Mouse (Mus musculus): ENCODE data around the gene Dgki. TPM values are rescaled to one million over a fixed set of nuclear protein-coding genes. Genes with fewer than 3 reads are reported as not detected.

Dgki gene
- polyA plus RNA-seq, 1 experiment, result not detected

GRCm38 (mm10) chr6:36842101-36842922 is 457.7 kb downstream of the Dgki start:
- peaks cover 2% of the 10 kb centered on the region; the same call in 1 of the 2 replicates for H3K9me3 ChIP-seq (ENCODE audit: control insufficient read depth, low read length)
- no peaks in the 10 kb centered on the region for H3K4me1 ChIP-seq (ENCODE audit: control insufficient read depth)
- H3K36me3 ChIP-seq (ENCODE audit: control insufficient read depth), result no peaks in the 10 kb centered on the region
- H3K4me3 ChIP-seq (replicated peaks), result no peak overlapping the region
- no peaks in the 10 kb centered on the region for H3K27me3 ChIP-seq (ENCODE audit: control insufficient read depth)
- no peak for TF ChIP-seq GATA1 (IDR thresholded peaks at IDR 0.05; ENCODE audit: low read length)
- TF ChIP-seq TAL1 (IDR thresholded peaks at IDR 0.05; ENCODE audit: low read length), result no peak

- Histone ChIP-seq H3K4me3 (replicated peaks) (no peak overlapping the region), H3K4me1 (ENCODE audit: control insufficient read depth) (no peaks in the 10 kb centered on the region), H3K9me3 (ENCODE audit: control insufficient read depth, low read length) (peaks cover 2% of the 10 kb centered on the region; the same call in 1 of the 2 replicates), H3K27me3 (ENCODE audit: control insufficient read depth) (no peaks in the 10 kb centered on the region), H3K36me3 (ENCODE audit: control insufficient read depth) (no peaks in the 10 kb centered on the region)
- TF ChIP-seq GATA1 (IDR thresholded peaks at IDR 0.05; ENCODE audit: low read length) (no peak), TAL1 (IDR thresholded peaks at IDR 0.05; ENCODE audit: low read length) (no peak)
Observed at GRCm38 (mm10) chr6:36841701-36842100, 458.3 kb downstream of the Dgki start.

GRCm38 (mm10) chr6:36841174-36841573 is 458.8 kb downstream of the Dgki start:
- TF ChIP-seq GATA1 (IDR thresholded peaks at IDR 0.05; ENCODE audit: low read length) (no peak), TAL1 (IDR thresholded peaks at IDR 0.05; ENCODE audit: low read length) (no peak)
- Histone ChIP-seq H3K27me3 (ENCODE audit: control insufficient read depth) (no peaks in the 10 kb centered on the region), H3K4me3 (replicated peaks) (no peak overlapping the region), H3K36me3 (ENCODE audit: control insufficient read depth) (no peaks in the 10 kb centered on the region), H3K4me1 (ENCODE audit: control insufficient read depth) (no peaks in the 10 kb centered on the region), H3K9me3 (ENCODE audit: control insufficient read depth, low read length) (no peaks in the 10 kb centered on the region)

GRCm38 (mm10) chr6:36838747-36839146 is 461.2 kb downstream of the Dgki start:
- Histone ChIP-seq H3K27me3 (ENCODE audit: control insufficient read depth) (no peaks in the 10 kb centered on the region), H3K9me3 (ENCODE audit: control insufficient read depth, low read length) (no peaks in the 10 kb centered on the region), H3K4me3 (replicated peaks) (no peak overlapping the region), H3K4me1 (ENCODE audit: control insufficient read depth) (no peaks in the 10 kb centered on the region), H3K36me3 (ENCODE audit: control insufficient read depth) (no peaks in the 10 kb centered on the region)
- TF ChIP-seq GATA1 (IDR thresholded peaks at IDR 0.05; ENCODE audit: low read length) (no peak), TAL1 (IDR thresholded peaks at IDR 0.05; ENCODE audit: low read length) (no peak)

GRCm38 (mm10) chr6:36835351-36835750 is 464.6 kb downstream of the Dgki start:
- TF ChIP-seq GATA1 (IDR thresholded peaks at IDR 0.05; ENCODE audit: low read length) (no peak), TAL1 (IDR thresholded peaks at IDR 0.05; ENCODE audit: low read length) (no peak)
- Histone ChIP-seq H3K4me3 (replicated peaks) (no peak overlapping the region), H3K36me3 (ENCODE audit: control insufficient read depth) (no peaks in the 10 kb centered on the region), H3K9me3 (ENCODE audit: control insufficient read depth, low read length) (no peaks in the 10 kb centered on the region), H3K4me1 (ENCODE audit: control insufficient read depth) (no peaks in the 10 kb centered on the region), H3K27me3 (ENCODE audit: control insufficient read depth) (no peaks in the 10 kb centered on the region)

GRCm38 (mm10) chr6:36834695-36835265 is 465.2 kb downstream of the Dgki start:
- Histone ChIP-seq H3K9me3 (ENCODE audit: control insufficient read depth, low read length) (no peaks in the 10 kb centered on the region), H3K36me3 (ENCODE audit: control insufficient read depth) (no peaks in the 10 kb centered on the region), H3K27me3 (ENCODE audit: control insufficient read depth) (no peaks in the 10 kb centered on the region), H3K4me1 (ENCODE audit: control insufficient read depth) (no peaks in the 10 kb centered on the region), H3K4me3 (replicated peaks) (no peak overlapping the region)
- TF ChIP-seq GATA1 (IDR thresholded peaks at IDR 0.05; ENCODE audit: low read length) (no peak), TAL1 (IDR thresholded peaks at IDR 0.05; ENCODE audit: low read length) (no peak)

- Histone ChIP-seq H3K36me3 (ENCODE audit: control insufficient read depth) (no peaks in the 10 kb centered on the region), H3K9me3 (ENCODE audit: control insufficient read depth, low read length) (no peaks in the 10 kb centered on the region; the same call in 1 of the 2 replicates), H3K4me3 (replicated peaks) (no peak overlapping the region), H3K4me1 (ENCODE audit: control insufficient read depth) (no peaks in the 10 kb centered on the region), H3K27me3 (ENCODE audit: control insufficient read depth) (no peaks in the 10 kb centered on the region)
- TF ChIP-seq TAL1 (IDR thresholded peaks at IDR 0.05; ENCODE audit: low read length) (no peak), GATA1 (IDR thresholded peaks at IDR 0.05; ENCODE audit: low read length) (no peak)
Observed at GRCm38 (mm10) chr6:36832681-36833080, 467.3 kb downstream of the Dgki start.

- Histone ChIP-seq H3K27me3 (ENCODE audit: control insufficient read depth) (no peaks in the 10 kb centered on the region), H3K9me3 (ENCODE audit: control insufficient read depth, low read length) (no peaks in the 10 kb centered on the region; the same call in 1 of the 2 replicates), H3K36me3 (ENCODE audit: control insufficient read depth) (no peaks in the 10 kb centered on the region), H3K4me1 (ENCODE audit: control insufficient read depth) (no peaks in the 10 kb centered on the region), H3K4me3 (replicated peaks) (no peak overlapping the region)
- TF ChIP-seq TAL1 (IDR thresholded peaks at IDR 0.05; ENCODE audit: low read length), result no peak
- TF ChIP-seq GATA1 (IDR thresholded peaks at IDR 0.05; ENCODE audit: low read length), result no peak
Observed at GRCm38 (mm10) chr6:36832207-36832606, 467.8 kb downstream of the Dgki start.

GRCm38 (mm10) chr6:36830371-36830925 is 469.5 kb downstream of the Dgki start:
- Histone ChIP-seq H3K4me3 (replicated peaks) (no peak overlapping the region), H3K27me3 (ENCODE audit: control insufficient read depth) (no peaks in the 10 kb centered on the region), H3K4me1 (ENCODE audit: control insufficient read depth) (no peaks in the 10 kb centered on the region), H3K9me3 (ENCODE audit: control insufficient read depth, low read length) (no peaks in the 10 kb centered on the region; the same call in 1 of the 2 replicates), H3K36me3 (ENCODE audit: control insufficient read depth) (no peaks in the 10 kb centered on the region)
- no peak for TF ChIP-seq GATA1 (IDR thresholded peaks at IDR 0.05; ENCODE audit: low read length)
- TF ChIP-seq TAL1 (IDR thresholded peaks at IDR 0.05; ENCODE audit: low read length), result no peak
